Mouse (Mus musculus) liver, embryonic 14.5 days (tissue): ENCODE measurements around the gene Mlh3. TPM values are rescaled to one million over a fixed set of nuclear protein-coding genes. Genes with fewer than 3 reads are reported as not detected.

Experiments
- ATAC-seq: fragments of 200-750 bp; cut with Nextera tagmentation; 2 replicates; pipeline ENCODE4 v1.8.0; 2017; ENCODE audit warnings: moderate number of reproducible peaks, mild to moderate bottlenecking, moderate library complexity; ENCODE audit not compliant: insufficient read depth
- DNase-seq, 3 experiments: peaks; one replicate each; pipeline ENCODE4 v3.0.0-alpha.2; 2012 to 2013; ENCODE audit warnings: low read depth in 3 of 3, low spot score in 3 of 3
- H3K27ac ChIP-seq: fragments of 300-500 bp; sonication (generic); 2 replicates; pipeline ENCODE4 v1.5.1; 2014; ENCODE audit warnings: moderate library complexity, mild to moderate bottlenecking, control low read depth, inconsistent platforms
- H3K27me3 ChIP-seq: fragments of 300-500 bp; sonication (generic); 2 replicates; pipeline ENCODE4 v1.6.1; 2014; ENCODE audit warnings: mild to moderate bottlenecking, low read length, moderate library complexity; ENCODE audit not compliant: control insufficient read depth, insufficient read depth
- H3K36me3 ChIP-seq: fragments of 300-500 bp; sonication (generic); replicated peaks from 2 replicates; pipeline ENCODE4 v1.6.1; 2014; ENCODE audit warnings: low read depth; ENCODE audit not compliant: control insufficient read depth, insufficient read depth
- H3K4me1 ChIP-seq, 2 experiments: fragments of 200-500 bp in 1 of 2; fragments of 300-500 bp in 1 of 2; sonication (generic) in 1 of 2; replicated peaks; 2 replicates each; pipeline ENCODE4 v1.6.1; 2012 to 2014; ENCODE audit warnings: antibody characterized with exemption in 1 of 2, inconsistent platforms in 1 of 2, low read length in 1 of 2; ENCODE audit not compliant: control insufficient read depth in 2 of 2, insufficient read depth in 2 of 2
- H3K4me2 ChIP-seq: fragments of 300-500 bp; sonication (generic); 2 replicates; pipeline ENCODE4 v1.6.1; 2014; ENCODE audit warnings: low read depth, mild to moderate bottlenecking, control low read depth, moderate library complexity
- H3K4me3 ChIP-seq, 2 experiments: fragments of 200-500 bp in 1 of 2; fragments of 300-500 bp in 1 of 2; sonication (generic) in 1 of 2; 2 replicates each; pipeline ENCODE4 v1.5.1; 2012 to 2014; ENCODE audit warnings: low read depth in 2 of 2, low read length in 2 of 2, mild to moderate bottlenecking in 2 of 2, control low read depth in 1 of 2, inconsistent platforms in 1 of 2, moderate library complexity in 1 of 2; ENCODE audit not compliant: insufficient read depth in 1 of 2
- H3K9ac ChIP-seq: fragments of 300-500 bp; sonication (generic); replicated peaks from 2 replicates; pipeline ENCODE4 v1.6.1; 2014; ENCODE audit warnings: mild to moderate bottlenecking, control low read depth, moderate library complexity
- H3K9me3 ChIP-seq: fragments of 300-500 bp; sonication (generic); 2 replicates; pipeline ENCODE4 v1.6.1; 2016; ENCODE audit warnings: low read length, mixed read lengths; ENCODE audit not compliant: control insufficient read depth
- CTCF ChIP-seq: IDR thresholded peaks from 2 replicates; pipeline ENCODE4 v1.5.1; 2016; ENCODE audit warnings: antibody characterized with exemption, low read depth, control low read depth
- EP300 ChIP-seq: IDR thresholded peaks from 2 replicates; pipeline ENCODE4 v1.6.1; 2016; ENCODE audit warnings: antibody characterized with exemption, low read depth
- WGBS: fragments of 180-500 bp; shearing (Covaris S2); extraction: QIAGEN DNeasy Blood & Tissue Kit; methylation state at CpG from one replicate; pipeline ENCODE4 v1.1.7; 2014; ENCODE audit not compliant: insufficient replicate concordance; 5-methylcytosine and 5-hydroxymethylcytosine counted together
- polyA plus RNA-seq, 2 experiments: library from polyadenylated mRNA; depleted of rRNA in 1 of 2; stranded (reverse) in 1 of 2; unstranded in 1 of 2; fragments of >200 nt; fragmentation: Nextera tagmentation in 1 of 2; extraction: Ambion mirVana in 1 of 2; gene quantifications; 2 replicates each; pipeline versions ENCODE4 v1.2.1 to v1.2.3; 2012 to 2014

The Mlh3 gene
- polyA plus RNA-seq, 2 experiments, result 2.0 to 2.3 TPM

DNA sequence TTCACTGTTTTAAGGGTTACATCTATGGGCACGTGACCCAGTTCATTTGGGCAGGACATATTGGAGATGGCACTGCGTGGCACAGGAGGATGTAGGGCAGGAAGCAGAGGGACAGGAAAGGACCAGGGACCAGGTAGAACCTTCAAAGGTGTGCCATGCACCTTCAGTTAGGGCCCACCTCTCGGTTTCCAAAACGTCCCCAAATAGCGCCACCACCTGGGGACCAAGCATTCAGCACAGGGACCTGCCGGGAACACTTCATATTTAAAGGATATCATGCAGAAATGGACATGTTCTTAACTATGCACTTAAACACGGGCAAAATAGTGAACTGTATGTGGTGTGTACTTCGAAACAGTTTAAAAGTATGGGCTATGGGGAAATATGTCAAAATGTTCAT, 66.3 kb downstream of the Mlh3 start:
- peak; percentile 33 for TF ChIP-seq CTCF
- TF ChIP-seq EP300, result no peak
- no peak overlapping the region for H3K4me3 ChIP-seq
- no peaks in the 10 kb centered on the region for H3K27me3 ChIP-seq
- 40% methylated on average over 8 of the region's 8 CpGs for WGBS
- H3K4me1 ChIP-seq, result no peaks in the 10 kb centered on the region; a peak in 1 of 4 replicates
- H3K4me2 ChIP-seq, result no peak overlapping the region
- no peaks in the 10 kb centered on the region for H3K36me3 ChIP-seq
- no peak overlapping the region for H3K27ac ChIP-seq
- ATAC-seq (no peak), DNase-seq (no peak)
- no peak overlapping the region for H3K9ac ChIP-seq
- H3K9me3 ChIP-seq, result no peaks in the 10 kb centered on the region

- 55% methylated on average over 5 of the region's 5 CpGs for WGBS
- no peak for TF ChIP-seq EP300
These were observed 66.7 kb downstream of the Mlh3 start for GRCm38 (mm10) chr12:85203699-85204098.

DNA sequence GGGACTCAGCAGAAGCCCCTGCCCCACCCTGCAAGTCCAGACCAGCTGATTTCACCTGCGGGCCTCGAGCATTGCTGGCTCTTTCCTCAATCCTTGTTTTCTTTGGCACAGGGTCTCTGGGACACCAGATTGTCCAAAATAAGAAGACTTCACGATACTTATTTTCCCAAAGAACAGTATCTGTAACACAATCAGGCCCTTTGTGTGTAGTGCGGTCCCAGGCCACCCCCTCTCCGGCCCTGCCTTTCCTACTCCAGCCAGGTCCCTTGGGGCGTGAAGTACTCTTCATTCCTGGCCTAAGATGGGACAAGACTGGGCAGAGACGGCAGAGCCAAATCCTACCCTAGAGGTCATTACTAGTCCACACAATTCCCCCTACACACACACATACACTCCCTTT, 68.2 kb downstream of the Mlh3 start:
- WGBS, result 74% methylated on average over 7 of the region's 7 CpGs
- H3K27ac ChIP-seq, result no peak overlapping the region
- no peak overlapping the region for H3K9ac ChIP-seq
- DNase-seq (no peak), ATAC-seq (no peak)
- no peaks in the 10 kb centered on the region for H3K36me3 ChIP-seq
- H3K4me3 ChIP-seq, result no peak overlapping the region
- H3K4me1 ChIP-seq, result no peaks in the 10 kb centered on the region; a peak in 1 of 4 replicates
- TF ChIP-seq CTCF, result no peak
- no peak for TF ChIP-seq EP300
- no peak overlapping the region for H3K4me2 ChIP-seq
- no peaks in the 10 kb centered on the region for H3K9me3 ChIP-seq
- no peaks in the 10 kb centered on the region for H3K27me3 ChIP-seq

More at GRCm38 (mm10) chr12:85203699-85204098, 66.7 kb downstream of the Mlh3 start:
- Histone ChIP-seq H3K9me3 (no peaks in the 10 kb centered on the region), H3K4me2 (no peak overlapping the region), H3K9ac (no peak overlapping the region), H3K4me1 (no peaks in the 10 kb centered on the region; a peak in 1 of 4 replicates), H3K27me3 (no peaks in the 10 kb centered on the region), H3K27ac (no peak overlapping the region), H3K36me3 (no peaks in the 10 kb centered on the region), H3K4me3 (no peak overlapping the region)
- no peak for DNase-seq
- ATAC-seq, result no peak

- Histone ChIP-seq H3K27me3 (no peaks in the 10 kb centered on the region), H3K4me1 (no peaks in the 10 kb centered on the region; a peak in 1 of 4 replicates), H3K27ac (no peak overlapping the region), H3K4me3 (no peak overlapping the region), H3K36me3 (no peaks in the 10 kb centered on the region), H3K9ac (no peak overlapping the region), H3K9me3 (no peaks in the 10 kb centered on the region), H3K4me2 (no peak overlapping the region)
- ATAC-seq (no peak), DNase-seq (no peak)
- TF ChIP-seq CTCF (no peak), EP300 (no peak)
- 49% methylated on average over 2 of the region's 2 CpGs for WGBS
These were observed 68.6 kb downstream of the Mlh3 start for GRCm38 (mm10) chr12:85201830-85202147.

DNA sequence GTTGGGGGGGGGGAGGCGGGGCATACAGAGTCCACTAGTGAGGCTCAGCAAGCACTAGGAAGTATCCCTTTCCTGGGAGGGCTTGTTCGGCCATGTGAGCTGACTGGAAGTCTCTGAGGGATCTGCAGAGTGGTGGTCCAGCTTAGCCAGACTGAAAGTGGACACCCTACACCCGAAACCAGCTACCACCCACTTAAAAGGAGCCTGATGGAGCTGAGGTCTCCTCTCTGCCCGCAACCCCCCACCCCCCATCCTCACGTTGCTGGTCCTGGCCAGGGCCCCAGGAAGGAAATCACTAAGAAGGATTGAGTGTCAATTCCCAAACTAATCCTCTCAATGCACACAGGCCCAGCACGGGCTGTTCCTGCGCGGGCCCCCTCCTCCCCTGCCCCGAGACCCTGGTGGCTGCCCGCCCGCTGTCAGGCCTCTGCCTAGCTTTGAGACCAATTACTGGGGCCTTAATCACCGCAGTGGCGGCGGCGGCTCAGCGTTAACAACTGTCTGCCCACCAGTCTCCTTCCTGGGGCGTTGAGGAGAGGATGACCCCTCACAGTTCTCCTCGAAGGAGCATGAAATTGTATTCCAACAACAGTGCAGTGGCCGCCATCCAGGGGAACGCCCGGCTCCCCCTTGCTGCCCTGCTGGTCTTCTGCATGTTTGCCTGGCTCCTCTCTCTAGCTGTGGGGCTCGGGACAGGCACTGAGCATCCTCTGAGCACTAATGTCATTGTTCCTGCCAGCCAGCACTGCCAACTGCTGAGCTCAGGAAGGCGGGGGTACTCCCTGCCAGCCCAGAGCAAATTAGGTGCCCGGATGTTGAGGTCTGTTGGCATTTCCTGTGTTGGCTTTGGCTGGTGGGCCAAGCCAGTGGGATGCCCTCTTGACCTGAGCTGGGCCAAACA, 69.2 kb downstream of the Mlh3 start:
- Histone ChIP-seq H3K27ac (no peak overlapping the region), H3K4me3 (no peak overlapping the region), H3K4me1 (no peaks in the 10 kb centered on the region), H3K4me2 (no peak overlapping the region), H3K9ac (no peak overlapping the region), H3K36me3 (no peaks in the 10 kb centered on the region), H3K9me3 (no peaks in the 10 kb centered on the region), H3K27me3 (no peaks in the 10 kb centered on the region)
- WGBS, result 43% methylated on average over 24 of the region's 24 CpGs
- ATAC-seq, result no peak
- no peak for DNase-seq
- TF ChIP-seq CTCF (no peak), EP300 (no peak)
